Mouse (Mus musculus): ENCODE results near the gene Tmem129.

Gene Tmem129

GRCm38 (mm10) chr5:33684932-33685331, 26.7 kb upstream of the Tmem129 start:
- DNase-seq: no peak

GRCm38 (mm10) chr5:33683897-33684652, 25.9 kb upstream of the Tmem129 start:
- DNase-seq: peak; percentile 73

DNA sequence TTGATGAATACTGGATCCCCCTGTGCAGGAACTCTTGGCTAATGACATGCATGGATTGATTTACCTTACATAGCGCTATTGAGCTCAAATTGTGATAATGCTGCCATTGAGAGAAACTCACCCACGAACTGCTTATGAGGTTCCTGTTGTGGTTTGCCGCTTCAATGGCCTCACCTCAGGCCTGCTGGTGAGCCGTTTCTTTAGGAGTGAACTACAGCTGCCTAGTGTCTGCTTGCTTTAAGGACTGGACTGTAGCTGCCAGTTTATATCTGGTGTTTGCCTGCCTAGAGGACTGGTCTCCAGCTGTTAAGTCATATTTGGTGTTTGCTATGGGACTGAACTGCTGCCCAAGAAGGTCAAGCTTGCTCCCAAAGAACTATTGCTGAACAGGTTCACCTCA, 24.7 kb upstream of the Tmem129 start:
- no peak for DNase-seq

DNA sequence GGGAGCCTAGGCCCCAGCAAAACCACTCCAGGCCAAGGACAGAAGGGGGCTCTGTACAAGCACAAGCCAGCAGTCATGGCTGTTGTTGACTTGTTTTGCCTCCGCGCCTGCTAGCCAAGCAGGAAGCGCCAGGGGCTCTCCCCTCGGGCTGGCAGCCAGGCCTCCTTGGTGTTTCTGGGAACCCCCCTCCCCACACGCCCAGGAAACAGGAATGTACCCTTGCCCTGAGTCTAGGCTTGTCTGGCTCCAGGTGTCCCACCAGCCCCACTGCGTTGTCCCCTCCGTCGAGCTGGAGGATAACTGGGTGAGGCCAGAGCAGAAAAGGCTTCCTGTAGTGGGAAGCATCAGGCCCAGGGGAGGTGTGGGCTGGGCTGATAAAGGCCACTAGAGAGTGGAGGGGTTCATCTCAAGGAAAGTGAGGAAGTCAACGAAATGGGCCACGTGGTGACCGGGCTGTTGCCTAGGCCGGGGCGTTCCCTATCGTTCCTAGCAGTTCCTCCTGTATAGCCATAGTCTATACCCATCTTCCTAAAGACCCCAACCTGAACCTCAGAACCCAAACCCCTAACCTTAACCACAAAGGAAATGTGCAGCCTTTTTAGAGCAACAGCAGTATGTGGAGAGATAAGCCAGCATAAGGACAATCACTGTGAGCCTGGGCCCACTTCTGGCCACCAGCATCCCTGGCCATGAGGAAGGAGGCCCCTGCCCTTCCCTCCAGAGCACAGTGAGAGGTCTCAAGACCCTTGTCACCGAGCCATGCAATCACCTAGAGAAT, 23.6 kb upstream of the Tmem129 start:
- no peak for DNase-seq

DNA sequence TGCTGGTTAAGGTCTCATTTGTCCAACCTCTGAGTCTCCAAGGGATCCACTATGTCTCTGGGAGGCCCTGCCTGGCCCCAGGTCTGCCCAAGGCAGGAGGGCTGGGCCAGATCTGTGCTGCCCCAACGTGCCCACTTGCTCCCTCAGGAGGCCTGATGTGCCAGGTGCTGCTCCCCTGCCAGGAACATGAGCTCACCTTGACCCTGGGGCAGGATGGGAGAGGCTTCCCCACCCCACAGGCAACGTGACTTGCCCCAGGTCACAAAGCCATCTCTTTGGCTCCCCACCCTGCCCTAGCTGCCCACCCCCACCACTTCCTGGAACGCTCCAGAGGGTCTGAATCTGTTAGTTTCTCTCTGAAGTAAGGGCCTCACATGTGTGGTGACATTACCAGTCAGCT, 22.8 kb upstream of the Tmem129 start:
- no peak for DNase-seq

GRCm38 (mm10) chr5:33678244-33678643, 20.0 kb upstream of the Tmem129 start:
- DNase-seq: no peak

DNA sequence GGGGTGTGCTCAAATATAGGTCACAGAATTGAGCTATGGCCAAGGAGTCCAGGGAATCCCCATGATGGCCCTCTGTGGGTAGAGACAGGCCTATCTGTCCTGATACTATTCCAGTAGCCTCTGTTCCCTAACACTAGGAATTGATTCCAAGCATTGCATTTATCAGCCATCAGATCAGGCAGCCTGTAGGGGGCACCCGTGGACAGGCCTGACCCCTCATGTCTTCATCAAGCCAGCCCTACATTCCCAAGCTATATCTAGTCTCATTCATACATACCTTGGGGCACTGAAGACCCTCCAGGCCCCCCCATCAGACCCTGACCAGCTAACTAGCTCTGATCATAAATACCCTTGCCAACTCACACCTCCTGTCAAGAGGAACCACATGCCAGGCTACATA, 17.7 kb upstream of the Tmem129 start:
- DNase-seq: peak; percentile 84

- DNase-seq: no peak
These were observed 16.2 kb upstream of the Tmem129 start for GRCm38 (mm10) chr5:33674439-33674838.

GRCm38 (mm10) chr5:33671659-33672058, 13.4 kb upstream of the Tmem129 start:
- no peak for DNase-seq

GRCm38 (mm10) chr5:33668223-33668622, 10.0 kb upstream of the Tmem129 start:
- peak; percentile 62 for DNase-seq

DNA sequence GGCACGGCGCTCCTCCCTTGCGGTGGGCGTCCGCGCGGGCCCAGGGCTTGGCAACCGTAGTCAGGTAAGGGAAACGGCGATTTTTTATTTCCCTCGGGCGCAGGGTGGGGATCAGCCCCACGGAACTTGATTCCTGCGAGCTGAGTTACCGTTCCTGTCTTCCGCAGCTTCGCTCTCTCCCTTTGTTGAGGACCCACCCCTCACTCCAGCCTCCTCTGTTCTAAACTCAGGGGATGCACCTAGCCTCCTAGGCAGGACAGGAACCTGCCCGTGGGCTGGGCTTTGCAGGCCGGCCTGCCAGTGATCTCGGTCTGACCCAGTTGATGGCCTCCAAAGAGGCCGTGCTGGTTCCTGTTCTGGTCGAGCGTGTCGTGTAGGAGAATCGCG, 441 bp upstream of the Tmem129 start:
- no peak for DNase-seq

- DNase-seq: no peak
These were observed 897 bp downstream of the Tmem129 start for GRCm38 (mm10) chr5:33657251-33657786.

DNA sequence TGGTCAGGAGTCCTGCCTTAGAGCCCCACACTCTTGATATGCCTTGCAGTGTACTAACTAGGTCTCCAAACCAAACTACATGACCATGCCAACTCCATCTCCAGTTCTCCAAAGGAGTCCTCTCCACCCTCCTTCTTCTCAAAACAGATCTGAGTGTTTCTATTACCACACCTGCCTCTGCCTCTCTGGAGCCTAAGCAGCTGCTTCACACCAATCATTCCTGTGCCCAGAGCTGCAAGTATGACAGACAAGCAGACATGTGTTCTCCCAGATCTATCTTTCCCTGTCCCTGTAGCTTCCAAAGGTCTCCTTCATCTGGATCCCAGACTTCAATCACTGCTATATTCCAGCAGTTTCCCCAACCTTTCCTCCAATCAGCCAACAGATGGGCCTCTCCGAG, 1.5 kb downstream of the Tmem129 start:
- no peak for DNase-seq

DNA sequence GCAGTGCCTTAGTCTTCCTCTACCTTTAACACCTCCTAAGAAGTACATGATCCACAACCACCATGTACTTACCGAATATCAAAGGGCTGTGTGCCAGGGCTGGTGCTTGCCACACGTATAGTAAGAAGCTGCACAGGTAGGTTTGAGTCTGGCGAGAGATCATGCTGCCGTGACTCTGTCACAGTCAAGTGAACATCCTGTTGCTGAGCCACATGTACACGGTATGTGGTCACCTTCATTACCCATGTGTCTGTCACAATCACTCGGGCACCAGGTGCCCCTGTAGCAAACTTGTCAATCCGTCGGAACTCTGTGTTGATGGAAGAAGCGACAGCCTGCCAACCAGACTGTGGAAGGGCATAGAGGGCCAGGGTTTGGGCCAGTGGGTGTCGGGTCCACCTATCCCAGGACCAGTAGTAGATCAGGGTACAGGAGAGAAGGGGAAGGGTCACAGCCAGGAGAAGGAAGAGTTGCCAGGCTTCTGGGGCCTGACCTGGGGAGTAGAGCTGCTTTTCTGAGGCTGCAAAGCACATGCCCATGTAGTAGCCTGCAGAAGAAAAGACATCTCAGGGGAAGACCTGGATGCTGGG, 2.9 kb downstream of the Tmem129 start:
- no peak for DNase-seq

DNA sequence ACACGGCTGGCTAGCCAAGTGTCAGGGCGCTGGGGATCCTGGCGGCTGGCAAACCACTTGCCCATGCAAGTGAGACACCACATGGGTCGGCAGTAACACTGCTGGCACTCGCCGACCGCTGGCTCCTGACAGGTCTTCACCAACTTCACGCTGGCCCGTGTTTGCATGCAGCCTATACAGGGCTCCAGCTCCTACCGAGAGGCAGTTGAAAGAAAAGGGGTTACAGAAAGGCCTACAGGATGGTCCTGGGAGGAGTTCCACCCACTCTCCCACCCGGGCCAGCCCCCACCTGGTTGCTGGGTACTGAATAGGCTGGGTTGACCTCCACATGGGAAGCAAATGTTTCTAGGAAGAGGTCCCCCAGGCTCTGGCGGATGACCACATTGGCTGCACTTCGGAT, 3.8 kb downstream of the Tmem129 start:
- DNase-seq: no peak

- no peak for DNase-seq
These were observed 5.4 kb downstream of the Tmem129 start for GRCm38 (mm10) chr5:33652783-33653173.

- DNase-seq: peak; percentile 95
These were observed 6.1 kb downstream of the Tmem129 start, which contains the start of gene Slbp for GRCm38 (mm10) chr5:33651921-33652782. Slbp (minus strand) TSS chr5:33652574.

GRCm38 (mm10) chr5:33651541-33651920, 6.7 kb downstream of the Tmem129 start:
- DNase-seq: no peak

DNA sequence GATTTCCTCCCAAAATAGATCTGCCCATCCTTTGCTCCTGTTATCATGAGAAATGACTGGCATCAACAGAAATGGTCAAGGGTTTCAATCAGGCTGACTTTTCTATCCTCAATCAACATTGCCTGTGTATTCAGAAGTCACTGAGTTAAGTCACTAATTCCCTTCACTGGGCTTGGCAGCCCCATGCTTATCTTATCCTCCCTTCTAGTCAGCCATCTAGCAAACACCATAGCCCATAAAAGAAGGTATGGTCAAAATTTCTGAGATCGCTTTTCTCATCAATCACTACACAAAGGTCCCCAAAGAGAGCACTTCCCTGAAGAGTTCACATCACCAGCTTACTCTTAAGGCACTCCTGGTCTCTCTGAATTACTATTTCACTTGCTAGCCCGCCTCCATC, 7.2 kb downstream of the Tmem129 start:
- no peak for DNase-seq

DNA sequence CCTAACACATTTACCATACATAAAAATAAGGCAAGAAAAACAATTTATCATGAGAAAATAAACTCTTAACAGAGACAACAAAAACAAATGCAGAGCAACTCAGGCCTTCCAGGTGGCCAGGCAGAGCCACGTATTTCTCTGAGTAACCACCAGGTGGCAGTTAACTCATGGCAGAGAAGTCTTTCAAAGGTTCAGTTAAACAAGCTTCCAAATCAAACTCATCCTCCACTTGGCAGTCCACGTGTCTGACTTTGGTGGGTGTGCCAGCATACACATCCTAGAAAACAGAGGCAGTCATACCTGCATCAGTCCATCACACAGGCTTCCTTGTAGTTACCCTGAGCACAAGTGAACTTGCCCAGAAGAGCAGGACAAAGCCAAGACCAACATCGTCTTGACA, 17.6 kb downstream of the Tmem129 start:
- peak; percentile 35 for DNase-seq

GRCm38 (mm10) chr5:33638826-33639225, 19.4 kb downstream of the Tmem129 start:
- no peak for DNase-seq

DNA sequence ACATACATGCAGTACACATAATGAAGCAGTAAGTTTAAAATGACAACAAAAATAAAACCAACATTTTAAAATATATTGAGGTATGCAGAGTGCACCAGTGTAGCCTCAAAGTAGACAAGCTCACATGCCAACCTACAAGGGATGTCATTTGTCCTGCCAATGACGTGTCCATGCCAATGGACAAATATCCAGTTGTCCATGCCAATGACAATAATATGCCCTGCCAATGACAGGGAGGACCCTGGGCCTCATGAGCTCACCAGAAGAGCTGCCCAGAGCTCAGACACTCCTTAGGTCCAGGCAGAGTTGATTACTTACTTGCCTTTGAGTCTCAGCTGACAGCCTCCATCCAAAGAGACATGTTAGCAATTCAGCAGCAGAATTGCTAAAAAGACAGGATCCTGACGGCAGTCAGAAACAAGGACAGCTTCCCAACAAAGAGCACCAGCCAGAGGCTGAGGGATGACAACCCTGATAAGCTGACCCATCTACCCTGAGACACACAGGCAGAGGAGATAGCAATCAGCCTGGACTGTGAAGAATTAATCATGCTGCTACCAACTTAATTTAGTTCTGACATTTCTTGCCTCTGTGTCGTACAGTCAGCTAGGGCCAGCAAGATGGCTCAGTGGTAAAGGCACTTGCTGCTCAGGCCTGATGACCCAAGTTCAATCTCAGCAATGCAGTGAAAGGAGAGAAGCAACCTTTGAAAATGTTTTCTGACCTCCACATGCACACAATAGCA, 20.4 kb downstream of the Tmem129 start:
- no peak for DNase-seq

All from lung, postnatal 14 days (tissue).